Mouse (Mus musculus): ENCODE measurements around the gene Ebf1. TPM values are rescaled to one million over a fixed set of nuclear protein-coding genes. Genes with fewer than 3 reads are reported as not detected.
A peak's percentile ranks its signal among the peaks of the same experiment; 100 is the strongest.

The Ebf1 gene
- total RNA-seq, 2 experiments from 2014 or later = 27.2 to 31.0 TPM

- no peak for DNase-seq
Measured at GRCm38 (mm10) chr11:44974271-44974670, 357.2 kb downstream of the Ebf1 start.

GRCm38 (mm10) chr11:44975151-44975550, 358.0 kb downstream of the Ebf1 start:
- peak; percentile 54 for DNase-seq

DNA sequence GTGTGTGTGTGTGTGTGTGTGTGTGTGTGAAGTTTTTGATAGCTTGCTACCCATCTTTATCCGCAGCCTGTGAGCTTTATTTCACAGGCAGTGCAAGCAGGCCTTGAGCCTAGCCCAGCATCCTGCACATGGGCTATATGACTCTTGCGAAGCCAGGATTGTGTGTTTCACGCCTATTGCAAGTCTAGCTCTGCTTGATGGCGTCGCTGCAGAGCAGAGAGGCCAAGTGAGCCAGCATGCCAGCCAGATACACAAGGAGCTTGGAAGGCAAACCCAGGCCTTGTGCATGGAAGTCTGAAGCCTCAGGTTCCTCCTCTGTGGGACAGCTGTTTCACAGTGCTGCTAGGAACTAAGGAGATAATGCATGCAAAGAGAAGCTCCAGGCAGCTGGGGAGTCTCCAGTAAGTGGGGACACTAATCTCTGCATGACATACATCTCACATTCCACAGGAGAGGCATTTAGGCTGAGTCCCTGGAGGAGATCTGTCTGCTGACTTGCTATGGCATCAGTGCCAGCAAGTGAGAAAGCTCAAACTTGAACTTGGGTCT, 359.2 kb downstream of the Ebf1 start:
- DNase-seq = peak; percentile 10

GRCm38 (mm10) chr11:44977921-44978397, 360.8 kb downstream of the Ebf1 start:
- DNase-seq = no peak

DNA sequence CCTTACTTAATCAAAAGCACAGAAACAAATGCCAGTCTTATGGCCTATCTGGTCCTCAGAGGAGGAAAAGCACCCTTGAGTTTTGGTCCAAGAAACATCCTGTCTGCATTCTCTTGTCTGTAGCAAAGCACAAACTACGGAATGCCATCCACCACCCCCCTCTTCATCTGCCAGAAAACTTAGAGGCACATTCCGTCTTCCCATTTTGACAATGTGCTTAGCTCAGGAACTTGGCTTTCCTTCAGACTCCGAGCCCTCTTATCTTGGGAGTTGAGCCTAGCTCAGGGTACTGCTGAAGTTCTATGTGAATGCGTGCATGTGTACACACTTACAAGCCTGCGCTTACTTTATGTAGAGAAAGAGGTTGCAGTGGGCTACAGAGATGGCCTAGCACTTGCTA, 362.3 kb downstream of the Ebf1 start:
- no peak for DNase-seq

DNA sequence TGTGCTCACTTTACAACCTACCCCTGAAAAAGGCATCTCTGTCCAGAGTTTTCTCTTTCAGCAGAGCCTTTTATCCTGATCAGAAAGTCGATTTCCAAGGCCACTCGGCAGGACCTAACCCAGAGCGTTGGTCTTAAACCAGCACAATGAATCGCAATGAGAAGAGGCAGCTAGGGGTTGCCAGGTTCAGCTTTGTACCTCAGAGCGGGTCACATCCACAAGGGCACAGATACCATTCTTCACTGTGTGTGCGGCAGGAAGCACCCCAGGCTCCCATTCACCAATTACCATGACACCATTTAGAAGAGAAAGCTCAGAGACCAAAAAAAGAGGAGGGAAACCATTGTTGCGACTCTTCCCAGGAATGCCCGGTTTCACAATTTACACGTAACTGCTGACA, 365.1 kb downstream of the Ebf1 start:
- no peak for DNase-seq

- DNase-seq = no peak
Measured at GRCm38 (mm10) chr11:44983961-44984360, 366.8 kb downstream of the Ebf1 start.

DNA sequence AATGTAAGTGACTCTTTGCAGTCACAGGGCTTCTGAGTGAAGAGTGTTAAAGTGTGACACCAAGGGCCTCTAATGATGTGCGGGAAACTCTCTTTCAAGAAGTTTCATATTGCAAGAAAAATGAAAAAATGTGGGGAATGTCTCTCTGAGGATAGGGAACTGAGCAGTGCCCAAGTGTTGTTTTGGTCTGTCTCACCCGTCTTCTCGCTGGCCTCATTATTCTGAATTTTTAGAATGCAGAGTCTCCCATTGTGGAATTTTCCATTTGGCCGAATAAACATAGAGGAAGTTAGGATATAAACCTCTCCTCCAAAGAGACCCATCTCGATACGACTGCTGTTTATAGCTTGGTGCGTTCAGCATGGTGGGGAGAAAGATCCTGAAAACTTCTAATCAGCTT, 367.3 kb downstream of the Ebf1 start:
- DNase-seq = no peak

GRCm38 (mm10) chr11:44987796-44988195, 370.7 kb downstream of the Ebf1 start:
- no peak for DNase-seq

- DNase-seq = no peak
Measured at GRCm38 (mm10) chr11:45002681-45003286, 385.7 kb downstream of the Ebf1 start.

GRCm38 (mm10) chr11:45003716-45004437, 386.8 kb downstream of the Ebf1 start:
- DNase-seq = no peak

- no peak for DNase-seq
Measured at GRCm38 (mm10) chr11:45007311-45007710, 390.2 kb downstream of the Ebf1 start.

GRCm38 (mm10) chr11:45008078-45008477, 391.0 kb downstream of the Ebf1 start:
- peak; percentile 90 for DNase-seq

- DNase-seq = no peak
Measured at GRCm38 (mm10) chr11:45008760-45009159, 391.6 kb downstream of the Ebf1 start.

- no peak for DNase-seq
Measured at GRCm38 (mm10) chr11:45012081-45012480, 395.0 kb downstream of the Ebf1 start.

GRCm38 (mm10) chr11:45017493-45017892, 400.4 kb downstream of the Ebf1 start:
- DNase-seq = no peak

DNA sequence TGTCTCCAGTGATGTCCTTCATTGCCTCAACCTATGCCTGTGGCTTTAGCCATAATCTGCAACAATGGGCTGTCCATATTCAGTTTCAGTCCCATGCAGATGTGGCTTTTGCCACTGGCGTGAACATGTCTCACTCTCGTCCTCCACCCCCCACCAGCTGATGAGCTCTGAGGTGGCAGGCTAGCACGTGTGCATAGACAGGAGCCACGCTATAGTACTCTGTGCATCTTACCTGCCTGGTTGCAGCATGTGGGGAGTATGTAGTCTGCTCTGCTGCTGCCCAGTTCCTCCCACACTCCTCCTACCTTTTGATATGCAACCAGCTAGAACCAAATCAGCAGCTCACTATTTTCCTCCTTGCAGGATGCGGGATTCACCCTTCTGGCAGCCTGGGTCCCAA, 408.9 kb downstream of the Ebf1 start:
- DNase-seq = no peak

GRCm38 (mm10) chr11:45026674-45027073, 409.6 kb downstream of the Ebf1 start:
- peak; percentile 11 for DNase-seq

DNA sequence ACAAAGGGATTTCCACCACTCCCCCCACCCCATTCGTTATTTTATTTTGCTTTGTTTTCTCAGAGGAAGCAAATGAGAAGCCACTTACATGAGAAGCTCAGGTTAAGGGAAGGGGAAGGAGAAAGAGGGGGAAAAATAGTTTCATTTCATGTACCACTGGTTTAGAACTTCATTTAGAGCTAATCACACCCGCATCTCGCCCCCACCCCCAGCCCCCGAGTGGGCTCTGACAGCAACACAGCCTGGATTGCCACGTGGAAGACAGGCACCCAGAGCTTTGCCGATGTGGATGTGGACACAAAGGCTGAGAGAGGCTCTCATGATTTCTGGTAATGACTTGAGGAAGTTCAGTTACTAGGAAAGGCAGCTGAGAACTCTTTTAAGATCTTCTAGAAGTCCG, 410.0 kb downstream of the Ebf1 start:
- DNase-seq = no peak

DNA sequence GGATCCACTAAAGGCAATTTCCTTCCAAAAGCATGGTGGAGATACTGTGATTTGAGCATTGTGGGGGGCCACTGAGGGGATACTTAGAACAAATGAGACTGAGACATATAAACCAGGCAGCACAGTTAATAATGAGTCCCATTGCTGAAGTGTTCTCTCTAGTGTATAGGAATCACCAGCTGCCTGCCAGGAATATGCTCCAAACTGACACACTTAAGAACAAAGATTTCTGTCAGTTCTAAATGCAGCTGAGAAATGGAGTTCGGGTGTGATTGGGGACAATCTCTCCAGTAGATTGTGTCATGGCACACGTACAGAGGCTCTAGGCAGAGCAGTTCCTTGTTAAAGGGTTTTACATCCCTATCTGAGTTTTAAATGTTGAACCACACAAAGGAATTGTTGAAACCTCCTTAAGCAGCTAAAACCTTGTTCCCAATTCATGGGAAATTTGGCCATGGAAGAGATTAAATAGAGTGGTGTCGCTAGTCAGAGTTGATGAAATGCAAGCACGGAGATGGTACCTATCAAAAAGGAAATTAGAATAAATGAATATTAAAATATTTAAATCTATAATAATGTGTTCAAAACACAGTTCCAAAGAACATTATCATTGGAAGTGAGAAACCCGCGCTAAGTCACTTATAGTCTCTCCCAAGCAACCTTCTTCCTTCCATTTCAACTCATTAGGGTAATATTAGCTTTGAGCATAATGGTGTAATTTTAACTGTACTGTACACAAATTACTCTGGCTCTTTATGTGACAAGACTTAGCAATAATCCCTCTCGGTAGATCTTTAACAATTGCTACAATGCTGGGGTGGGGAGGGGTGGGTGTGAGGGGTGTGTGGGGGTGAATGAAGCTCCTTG, 438.9 kb downstream of the Ebf1 start:
- no peak for DNase-seq
